Mouse (Mus musculus) ES-E14 (cell line): Measurements from ENCODE around the gene Gdf9.

Source experiments
- MAFK ChIP-seq: IDR thresholded peaks from 2 replicates; pipeline ENCODE4 v1.6.1; 2014; ENCODE audit warnings: mild to moderate bottlenecking, low read depth, low read length, inconsistent platforms; ENCODE audit not compliant: insufficient read depth
- ZC3H11A ChIP-seq: IDR thresholded peaks from 2 replicates; pipeline ENCODE4 v1.6.1; 2012; ENCODE audit warnings: low read depth, mild to moderate bottlenecking, inconsistent platforms, low read length, borderline replicate concordance

DNA sequence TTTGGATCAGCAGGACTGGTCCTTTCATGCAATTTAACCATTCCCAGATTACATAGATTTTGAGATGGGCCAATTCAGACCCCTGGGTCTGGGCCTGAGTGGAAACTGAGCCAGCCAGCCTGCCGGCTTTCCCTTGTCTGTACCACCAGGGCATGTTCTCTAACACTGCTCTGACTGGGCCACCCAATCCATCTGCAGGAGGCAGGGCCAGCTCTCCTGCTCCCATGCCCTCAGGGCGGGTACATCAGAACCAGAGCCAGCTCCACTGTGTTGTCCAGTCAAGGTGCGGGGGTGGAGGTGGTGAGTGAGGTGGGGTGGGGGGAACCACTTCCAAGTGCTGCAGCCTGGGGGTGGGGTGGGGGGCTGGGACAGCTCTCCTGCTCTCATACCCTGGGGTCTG, 55.5 kb downstream of the Gdf9 start:
- TF ChIP-seq MAFK: no peak
- no peak for TF ChIP-seq ZC3H11A
